Mouse (Mus musculus): Measurements from ENCODE around the gene Cyp2s1. TPM values are rescaled to one million over a fixed set of nuclear protein-coding genes. Genes with fewer than 3 reads are reported as not detected.
"Not testable (repeated sequence)": the region's sequence is repeated elsewhere in the genome, so short reads cannot be mapped to it uniquely, and the experiment has no call there.

Gene Cyp2s1
- total RNA-seq, 2 experiments from 2014 or later, result 4.8 to 7.7 TPM

GRCm38 (mm10) chr7:25814711-25815110 is 2.0 kb downstream of the Cyp2s1 start:
- no peak for DNase-seq (ENCODE audit: low spot score in 2 of 2)

- no peak for DNase-seq (ENCODE audit: low spot score in 2 of 2)
These were observed 4.5 kb downstream of the Cyp2s1 start for GRCm38 (mm10) chr7:25812195-25812594.

- no peak for DNase-seq (ENCODE audit: low spot score in 2 of 2)
These were observed 5.0 kb downstream of the Cyp2s1 start for GRCm38 (mm10) chr7:25811716-25812115.

GRCm38 (mm10) chr7:25805631-25806343 is 10.9 kb downstream of the Cyp2s1 start:
- DNase-seq (ENCODE audit: low spot score in 2 of 2), result peak; percentile 52 to 63

- no peak for DNase-seq (ENCODE audit: low spot score in 2 of 2)
These were observed 11.9 kb downstream of the Cyp2s1 start for GRCm38 (mm10) chr7:25804792-25805191.

GRCm38 (mm10) chr7:25803460-25803859 is 13.3 kb downstream of the Cyp2s1 start:
- DNase-seq (ENCODE audit: low spot score in 2 of 2), result no peak

- DNase-seq (ENCODE audit: low spot score in 2 of 2), result peak in 1 of 2 experiments; percentile 49
These were observed 14.2 kb downstream of the Cyp2s1 start for GRCm38 (mm10) chr7:25802241-25803125.

- no peak for DNase-seq (ENCODE audit: low spot score in 2 of 2)
These were observed 15.7 kb downstream of the Cyp2s1 start for GRCm38 (mm10) chr7:25801031-25801430.

GRCm38 (mm10) chr7:25799369-25799768 is 17.3 kb downstream of the Cyp2s1 start:
- no peak for DNase-seq (ENCODE audit: low spot score in 2 of 2)

- DNase-seq (ENCODE audit: low spot score in 2 of 2), result no peak
These were observed 18.2 kb downstream of the Cyp2s1 start for GRCm38 (mm10) chr7:25798540-25798939.

GRCm38 (mm10) chr7:25794775-25795174 is 21.9 kb downstream of the Cyp2s1 start:
- DNase-seq (ENCODE audit: low spot score in 2 of 2), result no peak

GRCm38 (mm10) chr7:25793679-25794078 is 23.0 kb downstream of the Cyp2s1 start:
- no peak for DNase-seq (ENCODE audit: low spot score in 2 of 2)

GRCm38 (mm10) chr7:25792966-25793365 is 23.7 kb downstream of the Cyp2s1 start:
- DNase-seq (ENCODE audit: low spot score in 2 of 2), result not testable (repeated sequence)

- DNase-seq (ENCODE audit: low spot score in 2 of 2), result no peak
These were observed 26.1 kb downstream of the Cyp2s1 start for GRCm38 (mm10) chr7:25790615-25791014.

- no peak for DNase-seq (ENCODE audit: low spot score in 2 of 2)
These were observed 27.6 kb downstream of the Cyp2s1 start for GRCm38 (mm10) chr7:25789129-25789440.

GRCm38 (mm10) chr7:25788220-25789128 is 28.2 kb downstream of the Cyp2s1 start, which contains the start of gene Axl:
Axl (minus strand) TSS chr7:25788705.
- DNase-seq (ENCODE audit: low spot score in 2 of 2), result peak in 1 of 2 experiments; percentile 32

GRCm38 (mm10) chr7:25787456-25788219 is 29.1 kb downstream of the Cyp2s1 start:
- no peak for DNase-seq (ENCODE audit: low spot score in 2 of 2)

GRCm38 (mm10) chr7:25786974-25787373 is 29.7 kb downstream of the Cyp2s1 start:
- DNase-seq (ENCODE audit: low spot score in 2 of 2), result no peak

GRCm38 (mm10) chr7:25785752-25786151 is 31.0 kb downstream of the Cyp2s1 start:
- DNase-seq (ENCODE audit: low spot score in 2 of 2), result no peak

- DNase-seq (ENCODE audit: low spot score in 2 of 2), result no peak
These were observed 31.9 kb downstream of the Cyp2s1 start for GRCm38 (mm10) chr7:25784808-25785207.

Data from adrenal gland, postnatal 4 days (tissue).